Mouse (Mus musculus): ENCODE data around the gene Cep128. TPM values are rescaled to one million over a fixed set of nuclear protein-coding genes. Genes with fewer than 3 reads are reported as not detected.

Cep128 gene
- total and polyA plus RNA-seq, 2 experiments, result 0.67 to 1.2 TPM

DNA sequence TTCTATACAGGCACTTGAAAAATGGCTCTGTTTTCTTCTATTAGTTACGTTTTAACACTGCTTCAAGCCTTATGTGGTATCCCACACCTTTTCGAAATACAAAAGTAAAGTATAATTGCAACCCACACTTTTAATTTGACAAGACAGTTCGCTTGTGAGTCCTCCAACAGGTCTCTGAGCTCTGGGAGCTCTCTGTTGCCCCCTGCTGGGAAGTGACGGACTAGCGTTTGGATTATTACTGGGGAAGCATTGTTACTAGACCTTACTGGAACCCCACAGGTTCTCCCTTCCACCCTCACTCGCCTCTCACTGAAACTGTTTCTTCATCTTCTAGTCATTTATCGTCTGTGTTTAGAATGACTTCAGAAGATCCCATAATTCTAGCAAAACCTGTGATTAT lies 34.6 kb upstream of the Cep128 start:
- 41% methylated on average over 7 of the region's 7 CpGs for WGBS
- H3K4me3 ChIP-seq (ENCODE audit: insufficient read depth, low read depth, low read length), result no peak overlapping the region
- no peak overlapping the region for H3K9ac ChIP-seq (ENCODE audit: low read depth, low read length)
- H3K4me1 ChIP-seq (ENCODE audit: control insufficient read depth, insufficient read depth, low read length), result no peaks in the 10 kb centered on the region
- H3K79me2 ChIP-seq (ENCODE audit: control insufficient read depth, insufficient read depth, low read length), result no peaks in the 10 kb centered on the region
- peak; percentile 20 for DNase-seq (ENCODE audit: extremely low read depth, low read depth, low spot score)
- TF ChIP-seq CTCF (IDR thresholded peaks at IDR 0.05; ENCODE audit: low read depth, low read length) (peak; percentile 69), POLR2A (IDR thresholded peaks at IDR 0.05; ENCODE audit: extremely low read depth, insufficient read depth, low read length) (no peak)
- no peaks in the 10 kb centered on the region for H3K27me3 ChIP-seq (ENCODE audit: control insufficient read depth, insufficient read depth, low read length)
- no peaks in the 10 kb centered on the region for H3K36me3 ChIP-seq (ENCODE audit: control insufficient read depth, insufficient read depth, low read length)
- no peak overlapping the region for H3K27ac ChIP-seq (replicated peaks; ENCODE audit: insufficient read depth, low read depth, low read length)

DNA sequence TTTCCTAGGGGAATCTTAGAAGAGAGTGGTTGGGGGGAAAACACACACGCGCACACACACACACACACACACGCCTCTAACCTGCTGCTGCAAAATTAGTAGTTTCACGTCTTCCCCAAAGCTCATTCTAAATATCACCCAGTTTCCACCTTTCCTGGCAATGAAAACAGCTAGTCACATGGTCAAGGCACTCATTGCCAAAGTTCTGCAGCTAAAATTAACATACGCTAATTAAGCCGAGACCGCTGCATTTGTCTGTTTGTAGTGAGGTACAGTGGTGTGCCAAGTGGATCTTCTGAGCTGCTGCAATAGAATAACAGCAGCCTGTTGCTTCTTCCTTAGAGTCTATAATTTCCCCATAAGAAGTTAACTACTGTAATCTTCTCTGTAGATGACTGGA lies 32.6 kb upstream of the Cep128 start:
- WGBS, result 90% methylated on average over 7 of the region's 7 CpGs
- no peak for DNase-seq (ENCODE audit: extremely low read depth, low read depth, low spot score)
- Histone ChIP-seq H3K9ac (ENCODE audit: low read depth, low read length) (no peak overlapping the region), H3K27me3 (ENCODE audit: control insufficient read depth, insufficient read depth, low read length) (no peaks in the 10 kb centered on the region), H3K36me3 (ENCODE audit: control insufficient read depth, insufficient read depth, low read length) (no peaks in the 10 kb centered on the region), H3K79me2 (ENCODE audit: control insufficient read depth, insufficient read depth, low read length) (no peaks in the 10 kb centered on the region), H3K4me3 (ENCODE audit: insufficient read depth, low read depth, low read length) (no peak overlapping the region), H3K27ac (replicated peaks; ENCODE audit: insufficient read depth, low read depth, low read length) (no peak overlapping the region), H3K4me1 (ENCODE audit: control insufficient read depth, insufficient read depth, low read length) (no peaks in the 10 kb centered on the region)
- TF ChIP-seq CTCF (IDR thresholded peaks at IDR 0.05; ENCODE audit: low read depth, low read length) (no peak), POLR2A (IDR thresholded peaks at IDR 0.05; ENCODE audit: extremely low read depth, insufficient read depth, low read length) (no peak)

DNA sequence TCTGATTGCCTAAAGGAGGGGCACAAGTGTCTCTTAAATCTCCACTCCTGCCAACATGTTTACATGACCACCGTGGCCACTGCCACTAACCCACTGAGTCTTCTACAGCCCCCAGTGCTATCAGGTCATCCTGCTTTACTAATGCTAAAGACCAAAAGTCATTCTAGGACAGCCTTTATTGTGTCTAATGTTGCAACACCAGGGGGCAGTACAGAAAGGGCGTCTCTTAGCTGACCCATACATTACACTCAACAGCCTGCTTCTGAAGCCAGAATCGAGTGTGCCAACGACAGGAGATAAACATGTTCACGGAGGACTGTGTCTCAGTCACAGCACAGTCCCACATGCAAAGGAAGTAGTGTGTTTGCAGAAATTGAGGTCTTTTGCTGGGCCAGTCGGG lies 30.9 kb upstream of the Cep128 start:
- no peaks in the 10 kb centered on the region for H3K27me3 ChIP-seq (ENCODE audit: control insufficient read depth, insufficient read depth, low read length)
- 67% methylated on average over 6 of the region's 6 CpGs for WGBS
- TF ChIP-seq POLR2A (IDR thresholded peaks at IDR 0.05; ENCODE audit: extremely low read depth, insufficient read depth, low read length) (no peak), CTCF (IDR thresholded peaks at IDR 0.05; ENCODE audit: low read depth, low read length) (no peak)
- no peaks in the 10 kb centered on the region for H3K79me2 ChIP-seq (ENCODE audit: control insufficient read depth, insufficient read depth, low read length)
- no peaks in the 10 kb centered on the region for H3K4me1 ChIP-seq (ENCODE audit: control insufficient read depth, insufficient read depth, low read length)
- no peaks in the 10 kb centered on the region for H3K36me3 ChIP-seq (ENCODE audit: control insufficient read depth, insufficient read depth, low read length)
- no peak overlapping the region for H3K4me3 ChIP-seq (ENCODE audit: insufficient read depth, low read depth, low read length)
- no peak overlapping the region for H3K9ac ChIP-seq (ENCODE audit: low read depth, low read length)
- no peak overlapping the region for H3K27ac ChIP-seq (replicated peaks; ENCODE audit: insufficient read depth, low read depth, low read length)
- DNase-seq (ENCODE audit: extremely low read depth, low read depth, low spot score), result no peak

DNA sequence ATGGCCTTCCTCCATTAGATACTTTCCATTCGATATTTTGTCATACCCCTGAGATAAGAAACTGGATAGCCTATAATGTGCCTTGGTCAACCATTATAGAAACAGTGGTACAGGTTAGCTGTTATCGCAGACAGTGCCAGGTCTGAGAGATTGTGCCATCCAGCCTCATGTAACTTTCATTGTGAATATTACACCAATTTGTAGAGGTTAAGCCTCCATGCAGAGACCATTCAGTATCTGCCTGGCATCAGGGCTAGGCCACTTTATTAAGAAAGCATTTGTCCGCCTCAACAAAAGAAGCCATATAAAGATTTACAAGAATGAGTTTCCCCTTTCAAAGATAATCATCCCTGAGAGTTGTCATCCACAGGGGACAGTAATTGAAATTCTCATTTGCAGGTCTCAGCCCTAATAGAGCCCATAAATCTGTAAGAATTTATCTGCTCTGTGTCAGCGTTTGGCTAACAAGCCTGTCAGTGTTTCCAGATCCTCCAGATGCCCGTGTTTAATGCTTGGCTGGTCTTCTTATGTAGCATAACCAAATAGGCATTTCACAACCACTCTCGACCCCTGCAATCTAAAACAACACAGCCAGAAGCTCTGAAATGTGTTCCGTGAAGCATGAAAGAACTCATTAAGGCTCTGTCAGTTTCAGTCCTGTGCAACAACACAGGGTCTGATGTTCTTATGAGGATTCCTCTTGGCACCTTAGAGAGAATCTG lies 28.4 kb upstream of the Cep128 start:
- H3K27ac ChIP-seq (replicated peaks; ENCODE audit: insufficient read depth, low read depth, low read length), result no peak overlapping the region
- no peak for DNase-seq (ENCODE audit: extremely low read depth, low read depth, low spot score)

DNA sequence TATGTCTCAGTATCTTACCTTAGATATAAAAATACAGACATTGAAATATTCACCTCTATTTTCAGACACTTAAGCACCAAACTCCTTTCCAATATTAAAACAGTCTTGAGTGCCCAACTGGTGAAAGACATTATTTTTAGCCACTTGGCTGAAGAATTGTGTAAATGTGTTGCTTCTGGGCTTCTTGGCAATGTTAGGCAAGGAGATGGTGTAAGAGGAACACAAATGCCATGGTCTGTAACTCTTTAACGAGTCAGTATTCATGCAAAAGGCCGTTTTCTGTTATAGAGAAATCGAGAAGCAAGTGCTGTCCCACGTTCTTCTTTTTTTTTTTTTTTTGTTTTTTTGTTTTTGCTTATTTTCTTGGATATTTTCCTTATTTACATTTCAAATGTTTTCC lies 26.1 kb upstream of the Cep128 start:
- Histone ChIP-seq H3K27me3 (ENCODE audit: control insufficient read depth, insufficient read depth, low read length) (no peaks in the 10 kb centered on the region), H3K4me3 (ENCODE audit: insufficient read depth, low read depth, low read length) (no peak overlapping the region), H3K79me2 (ENCODE audit: control insufficient read depth, insufficient read depth, low read length) (no peaks in the 10 kb centered on the region), H3K4me1 (ENCODE audit: control insufficient read depth, insufficient read depth, low read length) (no peaks in the 10 kb centered on the region), H3K27ac (replicated peaks; ENCODE audit: insufficient read depth, low read depth, low read length) (no peak overlapping the region), H3K36me3 (ENCODE audit: control insufficient read depth, insufficient read depth, low read length) (no peaks in the 10 kb centered on the region), H3K9ac (ENCODE audit: low read depth, low read length) (no peak overlapping the region)
- no peak for DNase-seq (ENCODE audit: extremely low read depth, low read depth, low spot score)
- WGBS, result 82% methylated on average over 4 of the region's 4 CpGs
- no peak for TF ChIP-seq POLR2A (IDR thresholded peaks at IDR 0.05; ENCODE audit: extremely low read depth, insufficient read depth, low read length)
- no peak for TF ChIP-seq CTCF (IDR thresholded peaks at IDR 0.05; ENCODE audit: low read depth, low read length)

More for the DNA sequence above, 28.4 kb upstream of the Cep128 start:
- no peak overlapping the region for H3K4me3 ChIP-seq (ENCODE audit: insufficient read depth, low read depth, low read length)
- H3K9ac ChIP-seq (ENCODE audit: low read depth, low read length), result no peak overlapping the region
- no peak for TF ChIP-seq POLR2A (IDR thresholded peaks at IDR 0.05; ENCODE audit: extremely low read depth, insufficient read depth, low read length)
- no peak for TF ChIP-seq CTCF (IDR thresholded peaks at IDR 0.05; ENCODE audit: low read depth, low read length)
- H3K36me3 ChIP-seq (ENCODE audit: control insufficient read depth, insufficient read depth, low read length), result no peaks in the 10 kb centered on the region
- no peaks in the 10 kb centered on the region for H3K79me2 ChIP-seq (ENCODE audit: control insufficient read depth, insufficient read depth, low read length)
- 74% methylated on average over 7 of the region's 7 CpGs for WGBS
- H3K4me1 ChIP-seq (ENCODE audit: control insufficient read depth, insufficient read depth, low read length), result no peaks in the 10 kb centered on the region
- no peaks in the 10 kb centered on the region for H3K27me3 ChIP-seq (ENCODE audit: control insufficient read depth, insufficient read depth, low read length)

DNA sequence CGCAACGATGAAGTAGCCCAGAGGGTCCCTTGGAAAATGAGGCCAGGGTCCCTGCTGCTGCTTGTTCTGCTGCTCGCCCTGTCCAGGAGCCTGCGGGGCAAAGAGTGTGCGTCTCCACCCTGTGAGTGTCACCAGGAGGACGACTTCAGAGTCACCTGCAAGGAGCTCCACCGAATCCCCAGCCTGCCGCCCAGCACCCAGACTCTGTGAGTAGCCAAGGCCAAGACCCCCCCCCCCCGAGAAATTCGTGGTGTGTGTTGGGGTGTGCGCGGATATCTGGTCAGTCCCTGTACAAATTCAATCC lies 16.8 kb upstream of the Cep128 start:
- Histone ChIP-seq H3K4me1 (ENCODE audit: control insufficient read depth, insufficient read depth, low read length) (no peaks in the 10 kb centered on the region), H3K36me3 (ENCODE audit: control insufficient read depth, insufficient read depth, low read length) (no peaks in the 10 kb centered on the region), H3K79me2 (ENCODE audit: control insufficient read depth, insufficient read depth, low read length) (no peaks in the 10 kb centered on the region), H3K27ac (replicated peaks; ENCODE audit: insufficient read depth, low read depth, low read length) (no peak overlapping the region), H3K27me3 (ENCODE audit: control insufficient read depth, insufficient read depth, low read length) (peaks cover 11% of the 10 kb centered on the region; the same call in 1 of the 2 replicates), H3K9ac (ENCODE audit: low read depth, low read length) (no peak overlapping the region), H3K4me3 (ENCODE audit: insufficient read depth, low read depth, low read length) (no peak overlapping the region)
- 9% methylated on average over 12 of the region's 12 CpGs for WGBS
- no peak for DNase-seq (ENCODE audit: extremely low read depth, low read depth, low spot score)
- no peak for TF ChIP-seq POLR2A (IDR thresholded peaks at IDR 0.05; ENCODE audit: extremely low read depth, insufficient read depth, low read length)
- TF ChIP-seq CTCF (IDR thresholded peaks at IDR 0.05; ENCODE audit: low read depth, low read length), result no peak
